Mouse (Mus musculus): ENCODE measurements around the gene Hoxd12. TPM values are rescaled to one million over a fixed set of nuclear protein-coding genes. Genes with fewer than 3 reads are reported as not detected.

Hoxd12 gene
- polyA plus RNA-seq, 1 experiment, result not detected

GRCm38 (mm10) chr2:74652996-74653340, 21.8 kb upstream of the Hoxd12 start:
- Histone ChIP-seq H3K79me2 (ENCODE audit: control insufficient read depth, insufficient read depth) (no peaks in the 10 kb centered on the region), H3K27me3 (ENCODE audit: control insufficient read depth, insufficient read depth, insufficient read length) (peaks cover 37% of the 10 kb centered on the region), H3ac (ENCODE audit: control insufficient read depth, insufficient read length, low read depth) (no peak overlapping the region), H3K4me3 (ENCODE audit: insufficient read depth, poor library complexity, severe bottlenecking) (no peak overlapping the region), H3K36me3 (ENCODE audit: control insufficient read depth, insufficient read depth) (no peaks in the 10 kb centered on the region), H3K79me3 (ENCODE audit: low read depth) (no peaks in the 10 kb centered on the region)
- TF ChIP-seq CEBPB (IDR thresholded peaks at IDR 0.05; ENCODE audit: low read depth), result no peak
- TF ChIP-seq MYOD1 (IDR thresholded peaks at IDR 0.05; ENCODE audit: control insufficient read depth, insufficient read length, low read depth), result no peak

- peaks cover 39% of the 10 kb centered on the region for H3K27me3 ChIP-seq (ENCODE audit: control insufficient read depth, insufficient read depth, insufficient read length)
- H3K79me3 ChIP-seq (ENCODE audit: low read depth), result no peaks in the 10 kb centered on the region
- H3ac ChIP-seq (ENCODE audit: control insufficient read depth, insufficient read length, low read depth), result no peak overlapping the region
- no peak for TF ChIP-seq FOSL1 (IDR thresholded peaks at IDR 0.05; ENCODE audit: insufficient read depth, low read length, poor library complexity, severe bottlenecking)
- TF ChIP-seq MYOG (IDR thresholded peaks at IDR 0.05; ENCODE audit: control insufficient read depth, extremely low read depth, insufficient read length), result no peak
- TF ChIP-seq CEBPB (IDR thresholded peaks at IDR 0.05; ENCODE audit: low read depth), result no peak
- TF ChIP-seq MAX (IDR thresholded peaks at IDR 0.05), result no peak
- no peak for TF ChIP-seq CTCF (IDR thresholded peaks at IDR 0.05; ENCODE audit: control insufficient read depth, insufficient read depth, insufficient read length)
- H3K36me3 ChIP-seq (ENCODE audit: control insufficient read depth, insufficient read depth), result no peaks in the 10 kb centered on the region
- H3K79me2 ChIP-seq (ENCODE audit: control insufficient read depth, insufficient read depth), result no peaks in the 10 kb centered on the region
- H3K4me3 ChIP-seq (ENCODE audit: insufficient read depth, poor library complexity, severe bottlenecking), result no peak overlapping the region
Measured at GRCm38 (mm10) chr2:74653781-74654535, 20.9 kb upstream of the Hoxd12 start.

- no peaks in the 10 kb centered on the region for H3K36me3 ChIP-seq (ENCODE audit: control insufficient read depth, insufficient read depth)
- H3K79me2 ChIP-seq (ENCODE audit: control insufficient read depth, insufficient read depth), result no peaks in the 10 kb centered on the region
- peaks cover 41% of the 10 kb centered on the region for H3K27me3 ChIP-seq (ENCODE audit: control insufficient read depth, insufficient read depth, insufficient read length)
- TF ChIP-seq MAX (IDR thresholded peaks at IDR 0.05) (no peak), USF1 (IDR thresholded peaks at IDR 0.05; ENCODE audit: low read depth) (no peak), CTCF (IDR thresholded peaks at IDR 0.05; ENCODE audit: control insufficient read depth, insufficient read depth, insufficient read length) (no peak), MYOD1 (IDR thresholded peaks at IDR 0.05; ENCODE audit: control insufficient read depth, insufficient read length, low read depth) (no peak), FOSL1 (IDR thresholded peaks at IDR 0.05; ENCODE audit: insufficient read depth, low read length, poor library complexity, severe bottlenecking) (no peak), CEBPB (IDR thresholded peaks at IDR 0.05; ENCODE audit: low read depth) (no peak), MYOG (IDR thresholded peaks at IDR 0.05; ENCODE audit: control insufficient read depth, extremely low read depth, insufficient read length) (no peak)
- H3K4me3 ChIP-seq (ENCODE audit: insufficient read depth, poor library complexity, severe bottlenecking), result no peak overlapping the region
- H3K79me3 ChIP-seq (ENCODE audit: low read depth), result no peaks in the 10 kb centered on the region
- H3ac ChIP-seq (ENCODE audit: control insufficient read depth, insufficient read length, low read depth), result no peak overlapping the region
Measured at GRCm38 (mm10) chr2:74654743-74655419, 19.9 kb upstream of the Hoxd12 start.

- TF ChIP-seq USF1 (IDR thresholded peaks at IDR 0.05; ENCODE audit: low read depth), result no peak
- TF ChIP-seq CEBPB (IDR thresholded peaks at IDR 0.05; ENCODE audit: low read depth), result no peak
- no peak for TF ChIP-seq MYOD1 (IDR thresholded peaks at IDR 0.05; ENCODE audit: control insufficient read depth, insufficient read length, low read depth)
- no peak for TF ChIP-seq MYOG (IDR thresholded peaks at IDR 0.05; ENCODE audit: control insufficient read depth, extremely low read depth, insufficient read length)
- TF ChIP-seq FOSL1 (IDR thresholded peaks at IDR 0.05; ENCODE audit: insufficient read depth, low read length, poor library complexity, severe bottlenecking), result no peak
- TF ChIP-seq MAX (IDR thresholded peaks at IDR 0.05), result no peak
- no peak for TF ChIP-seq CTCF (IDR thresholded peaks at IDR 0.05; ENCODE audit: control insufficient read depth, insufficient read depth, insufficient read length)
- Histone ChIP-seq H3K79me2 (ENCODE audit: control insufficient read depth, insufficient read depth) (no peaks in the 10 kb centered on the region), H3K36me3 (ENCODE audit: control insufficient read depth, insufficient read depth) (no peaks in the 10 kb centered on the region), H3K4me3 (ENCODE audit: insufficient read depth, poor library complexity, severe bottlenecking) (no peak overlapping the region), H3K79me3 (ENCODE audit: low read depth) (no peaks in the 10 kb centered on the region), H3ac (ENCODE audit: control insufficient read depth, insufficient read length, low read depth) (no peak overlapping the region), H3K27me3 (ENCODE audit: control insufficient read depth, insufficient read depth, insufficient read length) (peaks cover 41% of the 10 kb centered on the region)
Measured at GRCm38 (mm10) chr2:74655420-74655781, 19.4 kb upstream of the Hoxd12 start.

- Histone ChIP-seq H3K4me3 (ENCODE audit: insufficient read depth, poor library complexity, severe bottlenecking) (no peak overlapping the region), H3K79me2 (ENCODE audit: control insufficient read depth, insufficient read depth) (no peaks in the 10 kb centered on the region), H3K79me3 (ENCODE audit: low read depth) (no peaks in the 10 kb centered on the region), H3K36me3 (ENCODE audit: control insufficient read depth, insufficient read depth) (no peaks in the 10 kb centered on the region), H3ac (ENCODE audit: control insufficient read depth, insufficient read length, low read depth) (no peak overlapping the region), H3K27me3 (ENCODE audit: control insufficient read depth, insufficient read depth, insufficient read length) (peaks cover 43% of the 10 kb centered on the region)
- TF ChIP-seq MYOG (IDR thresholded peaks at IDR 0.05; ENCODE audit: control insufficient read depth, extremely low read depth, insufficient read length) (no peak), USF1 (IDR thresholded peaks at IDR 0.05; ENCODE audit: low read depth) (no peak), FOSL1 (IDR thresholded peaks at IDR 0.05; ENCODE audit: insufficient read depth, low read length, poor library complexity, severe bottlenecking) (no peak), CEBPB (IDR thresholded peaks at IDR 0.05; ENCODE audit: low read depth) (no peak), MAX (IDR thresholded peaks at IDR 0.05) (no peak), MYOD1 (IDR thresholded peaks at IDR 0.05; ENCODE audit: control insufficient read depth, insufficient read length, low read depth) (no peak), CTCF (IDR thresholded peaks at IDR 0.05; ENCODE audit: control insufficient read depth, insufficient read depth, insufficient read length) (no peak)
Measured at GRCm38 (mm10) chr2:74655821-74656631, 18.8 kb upstream of the Hoxd12 start.
